Mouse (Mus musculus) heart, adult 2 months (tissue): ENCODE measurements around the gene Dcaf17. TPM values are rescaled to one million over a fixed set of nuclear protein-coding genes. Genes with fewer than 3 reads are reported as not detected.

Source experiments
- DNase-seq, 2 experiments: peaks; one replicate each; pipeline ENCODE4 v3.0.0; 2021
- H3K27ac ChIP-seq: fragments of 200-600 bp; 2 replicates; pipeline ENCODE4 v1.8.1; 2022
- H3K27me3 ChIP-seq: fragments of 200-500 bp; 2 replicates; pipeline ENCODE4 v1.6.1; 2012; ENCODE audit warnings: mild to moderate bottlenecking, low read length, inconsistent platforms, mixed read lengths; ENCODE audit not compliant: control insufficient read depth, insufficient read depth
- H3K36me3 ChIP-seq: fragments of 200-500 bp; 2 replicates; pipeline ENCODE4 v1.6.1; 2012; ENCODE audit warnings: low read length, inconsistent platforms; ENCODE audit not compliant: control insufficient read depth, insufficient read depth
- H3K4me1 ChIP-seq: fragments of 200-500 bp; 2 replicates; pipeline ENCODE4 v1.6.1; 2011; ENCODE audit warnings: low read length; ENCODE audit not compliant: control insufficient read depth, insufficient read depth
- H3K4me3 ChIP-seq: fragments of 200-600 bp; 2 replicates; pipeline ENCODE4 v1.8.1; 2022
- H3K79me2 ChIP-seq: fragments of 200-500 bp; replicated peaks from 2 replicates; pipeline ENCODE4 v1.6.1; 2012; ENCODE audit warnings: mild to moderate bottlenecking, inconsistent platforms, low read length, moderate library complexity, mixed read lengths; ENCODE audit not compliant: control insufficient read depth, insufficient read depth
- H3K9ac ChIP-seq: fragments of 200-500 bp; 2 replicates; pipeline ENCODE4 v1.6.1; 2012; ENCODE audit warnings: low read depth, mild to moderate bottlenecking, control low read depth, inconsistent platforms, low read length, mixed read lengths
- CTCF ChIP-seq: fragments of 200-600 bp; IDR thresholded peaks from 2 replicates; pipeline ENCODE4 v1.8.1; 2022; ENCODE audit warnings: antibody characterized with exemption, mild to moderate bottlenecking, moderate library complexity
- EP300 ChIP-seq: fragments of 200-500 bp; IDR thresholded peaks from 2 replicates; pipeline ENCODE4 v1.6.1; 2011; ENCODE audit warnings: low read depth, low read length, control low read depth; ENCODE audit not compliant: insufficient read depth
- POLR2A ChIP-seq: fragments of 200-500 bp; IDR thresholded peaks from 2 replicates; pipeline ENCODE4 v1.6.1; 2011; ENCODE audit warnings: mild to moderate bottlenecking, low read depth, low read length, control low read depth; ENCODE audit not compliant: insufficient read depth
- WGBS: fragments of 180-500 bp; shearing (Covaris S2); methylation state at CpG from one replicate; pipeline ENCODE4 v1.1.7; 2018; 5-methylcytosine and 5-hydroxymethylcytosine counted together
- intact Hi-C: fragments of 180-260 bp; cut with DNase I; formaldehyde crosslinking; loops from one replicate; pipeline ENCODE4 v1.15.1; 2025
- polyA plus RNA-seq: library from polyadenylated mRNA; depleted of rRNA; stranded (reverse); fragments of >200 nt; gene quantifications from 2 replicates; pipeline ENCODE4 v1.2.3, GENCODE M21; 2012
- total RNA-seq, 2 experiments: library from RNA; stranded (reverse); gene quantifications; 2 replicates each; pipeline ENCODE4 v1.2.3; 2021

The Dcaf17 gene
- total and polyA plus RNA-seq, 3 experiments: 3.3 to 5.5 (median 4.8) TPM

DNA sequence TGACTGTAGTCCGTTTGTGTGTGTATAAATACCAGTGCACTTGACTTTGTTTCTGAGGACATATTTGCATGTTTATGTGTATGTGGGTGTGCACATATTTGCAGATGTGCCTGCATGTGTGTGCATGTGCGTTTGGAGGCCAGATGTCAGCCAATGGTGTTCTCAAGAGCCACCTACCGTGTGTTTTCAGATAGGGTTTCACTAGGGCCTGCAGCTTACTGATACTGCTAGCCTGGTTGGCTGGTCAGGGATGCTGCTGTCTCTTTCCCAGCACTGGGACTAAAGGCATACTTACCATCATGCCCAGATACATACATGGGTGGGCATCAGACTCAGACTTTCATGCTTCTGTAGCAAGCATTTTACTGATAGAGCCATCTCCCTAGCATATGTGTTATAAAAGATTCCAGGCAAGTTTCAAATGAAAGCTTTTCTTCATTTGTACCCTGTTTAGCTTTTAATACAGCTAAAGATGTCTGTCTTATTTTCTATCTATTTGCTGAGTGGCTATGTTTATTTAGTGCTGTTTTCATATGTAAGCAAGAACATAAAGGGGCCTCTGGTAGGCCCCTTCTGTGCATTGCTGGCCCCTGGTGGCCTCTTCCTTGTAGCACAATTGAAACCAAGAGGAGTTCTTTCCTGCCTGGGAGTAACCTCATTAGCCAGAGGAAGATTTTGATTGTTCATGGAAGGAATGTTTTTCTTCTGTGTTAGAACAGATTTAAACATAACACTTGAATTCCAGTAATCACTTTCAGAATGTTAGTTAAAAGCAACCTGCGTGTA is 35.7 kb downstream of the Dcaf17 start:
- WGBS: 83% methylated on average over 4 of the region's 4 CpGs
- no peak for DNase-seq
- H3K4me1 ChIP-seq: no peaks in the 10 kb centered on the region
- TF ChIP-seq CTCF (peak; percentile 46), EP300 (no peak)
- intact Hi-C loops: no loop called here
- no peaks in the 10 kb centered on the region; the same call in 1 of the 2 replicates for H3K36me3 ChIP-seq
- no peak overlapping the region for H3K4me3 ChIP-seq
- no peak overlapping the region for H3K9ac ChIP-seq
- no peaks in the 10 kb centered on the region for H3K27me3 ChIP-seq
- H3K27ac ChIP-seq: no peak overlapping the region
- no peaks in the 10 kb centered on the region for H3K79me2 ChIP-seq

DNA sequence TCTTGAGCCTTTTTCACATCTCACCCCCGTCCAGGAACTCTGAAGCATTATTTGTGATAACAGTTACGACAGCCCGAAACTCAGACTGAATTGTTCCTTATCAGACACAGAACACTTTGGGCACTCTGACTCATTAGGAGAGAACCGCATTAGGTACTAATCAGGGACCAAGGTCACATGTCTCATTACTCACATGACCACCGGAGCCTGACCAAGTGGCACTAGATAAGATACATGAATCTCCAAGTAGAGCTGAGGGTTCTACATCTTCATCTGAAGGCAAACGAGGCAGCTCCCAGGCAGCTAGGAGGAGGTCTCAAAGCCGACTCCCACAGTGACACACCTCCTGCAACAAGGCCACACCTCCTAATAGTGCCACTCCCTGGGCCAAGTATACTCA is 41.0 kb downstream of the Dcaf17 start:
- Histone ChIP-seq H3K27me3 (no peaks in the 10 kb centered on the region), H3K79me2 (no peaks in the 10 kb centered on the region), H3K9ac (no peak overlapping the region), H3K27ac (no peak overlapping the region), H3K4me3 (no peak overlapping the region), H3K36me3 (no peaks in the 10 kb centered on the region; the same call in 1 of the 2 replicates), H3K4me1 (no peaks in the 10 kb centered on the region)
- intact Hi-C loops: no loop called here
- DNase-seq: peak in 1 of 2 experiments; percentile 6
- TF ChIP-seq POLR2A (no peak), EP300 (no peak), CTCF (no peak)
- 22% methylated on average over 7 of the region's 7 CpGs for WGBS

DNA sequence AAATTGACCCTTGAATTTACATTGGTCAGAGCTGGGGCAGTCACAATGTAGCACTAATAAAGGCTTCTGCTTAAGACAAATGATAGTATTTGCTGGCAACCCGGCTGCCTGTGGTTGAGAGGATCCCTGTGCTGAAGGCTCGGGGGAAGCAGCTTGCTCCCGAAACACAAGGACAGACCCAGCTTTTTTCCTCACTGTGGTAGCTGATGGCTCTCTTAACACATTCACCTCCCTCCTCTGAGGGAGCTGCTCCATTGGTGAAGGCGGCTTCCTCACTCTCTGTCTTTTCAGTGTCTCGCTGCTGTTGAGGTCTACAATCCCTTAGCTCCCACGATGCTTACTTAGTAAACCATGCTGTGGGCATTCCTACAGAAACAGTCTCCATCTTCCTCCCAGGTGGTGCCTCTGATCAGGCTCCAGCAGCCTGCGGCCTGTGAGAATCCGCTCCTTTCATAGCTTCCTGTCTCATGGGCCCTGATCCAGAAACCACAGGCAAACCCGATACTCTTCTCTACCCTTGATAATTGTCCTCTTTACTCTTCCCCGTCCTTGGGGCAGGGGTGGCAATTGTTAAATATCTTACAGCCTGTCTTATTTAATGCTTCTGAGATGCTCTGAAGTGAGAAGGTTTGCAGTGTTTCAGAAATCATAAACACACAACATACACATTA is 47.6 kb downstream of the Dcaf17 start:
- Histone ChIP-seq H3K79me2 (no peaks in the 10 kb centered on the region), H3K27ac (no peak overlapping the region), H3K4me3 (no peak overlapping the region), H3K27me3 (no peaks in the 10 kb centered on the region), H3K36me3 (no peaks in the 10 kb centered on the region), H3K9ac (no peak overlapping the region), H3K4me1 (no peaks in the 10 kb centered on the region)
- no peak for TF ChIP-seq EP300
- no peak for TF ChIP-seq POLR2A
- no peak for TF ChIP-seq CTCF
- no peak for DNase-seq
- 59% methylated on average over 10 of the region's 10 CpGs for WGBS
- intact Hi-C loops: no loop called here

DNA sequence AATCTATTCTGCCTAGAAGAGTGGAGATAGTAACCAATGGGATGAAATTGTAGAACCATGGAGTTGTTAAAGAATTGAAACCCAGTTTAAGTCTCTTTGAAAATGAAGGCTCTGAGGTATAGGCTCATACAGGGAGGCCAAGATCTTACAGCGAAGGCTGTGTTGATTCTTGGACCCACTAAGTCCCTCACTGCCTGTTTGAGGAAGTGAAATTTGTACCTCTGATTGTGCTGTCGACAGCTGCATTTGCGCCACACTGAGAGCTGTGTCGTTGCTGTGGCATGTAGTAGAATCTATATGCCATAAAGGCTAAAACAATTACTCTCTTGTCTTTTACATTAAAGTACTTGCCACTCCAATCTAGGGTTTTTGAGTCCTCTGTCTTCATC is 48.2 kb downstream of the Dcaf17 start:
- no peak overlapping the region for H3K4me3 ChIP-seq
- no peak for DNase-seq
- intact Hi-C loops: no loop called here
- H3K27ac ChIP-seq: no peak overlapping the region
- no peaks in the 10 kb centered on the region for H3K36me3 ChIP-seq
- no peak overlapping the region for H3K9ac ChIP-seq
- H3K27me3 ChIP-seq: no peaks in the 10 kb centered on the region
- no peaks in the 10 kb centered on the region for H3K4me1 ChIP-seq
- H3K79me2 ChIP-seq: no peaks in the 10 kb centered on the region
- TF ChIP-seq EP300 (no peak), POLR2A (no peak), CTCF (no peak)
- 63% methylated on average over 4 of the region's 4 CpGs for WGBS

DNA sequence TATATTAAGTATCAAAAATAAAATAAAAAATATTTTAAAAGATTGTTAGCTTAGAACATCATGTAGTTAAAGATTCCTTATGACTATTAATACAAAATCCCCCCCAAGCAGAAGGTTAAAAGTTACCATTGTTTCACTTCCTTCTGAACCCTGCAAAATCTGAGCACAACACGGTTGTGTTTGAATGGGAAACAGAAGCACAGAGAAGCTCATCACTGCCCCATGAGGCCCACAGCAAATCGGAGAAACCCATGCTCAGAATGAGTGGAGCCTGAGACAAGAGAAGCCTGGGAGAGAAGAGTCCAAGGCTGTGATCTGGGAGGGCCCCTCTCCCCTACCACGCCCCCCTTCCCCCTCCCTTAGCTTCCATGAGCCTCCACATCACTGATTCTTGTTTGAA is 49.6 kb downstream of the Dcaf17 start:
- Histone ChIP-seq H3K4me1 (no peaks in the 10 kb centered on the region), H3K9ac (no peak overlapping the region), H3K79me2 (no peaks in the 10 kb centered on the region), H3K4me3 (no peak overlapping the region), H3K36me3 (no peaks in the 10 kb centered on the region), H3K27me3 (no peaks in the 10 kb centered on the region), H3K27ac (no peak overlapping the region)
- DNase-seq: no peak
- whole genome bisulfite sequencing: 54% methylated on average over 3 of the region's 3 CpGs
- TF ChIP-seq CTCF: no peak
- TF ChIP-seq EP300: no peak
- TF ChIP-seq POLR2A: no peak
- intact Hi-C loops: no loop called here
